Mouse (Mus musculus) limb, embryonic 14.5 days (tissue): Measurements from ENCODE around the gene Lamp1. TPM values are rescaled to one million over a fixed set of nuclear protein-coding genes. Genes with fewer than 3 reads are reported as not detected.

Experiments
- ATAC-seq: fragments of 200-750 bp; cut with Nextera tagmentation; 2 replicates; pipeline ENCODE4 v1.8.0; 2017; ENCODE audit warnings: low read depth, moderate number of reproducible peaks, moderate TSS enrichment; ENCODE audit not compliant: low FRiP score
- DNase-seq: peaks from one replicate; pipeline ENCODE4 v3.0.0-alpha.2; 2015; ENCODE audit warnings: low spot score
- H3K27ac ChIP-seq: fragments of 300-500 bp; sonication (generic); replicated peaks from 2 replicates; pipeline ENCODE4 v1.5.1; 2014; ENCODE audit warnings: low read depth, mild to moderate bottlenecking, low read length, moderate library complexity, mixed read lengths
- H3K27me3 ChIP-seq: fragments of 300-500 bp; sonication (generic); 2 replicates; pipeline ENCODE4 v1.6.1; 2014; ENCODE audit warnings: low read length, mixed read lengths; ENCODE audit not compliant: control insufficient read depth, insufficient read depth
- H3K36me3 ChIP-seq: fragments of 300-500 bp; sonication (generic); 2 replicates; pipeline ENCODE4 v1.6.1; 2014; ENCODE audit warnings: mild to moderate bottlenecking, low read length, moderate library complexity, mixed read lengths; ENCODE audit not compliant: control insufficient read depth, insufficient read depth
- H3K4me1 ChIP-seq: fragments of 300-500 bp; sonication (generic); 2 replicates; pipeline ENCODE4 v1.6.1; 2014; ENCODE audit warnings: antibody characterized with exemption, low read length, mixed read lengths; ENCODE audit not compliant: control insufficient read depth, insufficient read depth
- H3K4me2 ChIP-seq: fragments of 300-500 bp; sonication (generic); replicated peaks from 2 replicates; pipeline ENCODE4 v1.6.1; 2014; ENCODE audit warnings: low read depth, mild to moderate bottlenecking, low read length, moderate library complexity; ENCODE audit not compliant: severe bottlenecking
- H3K4me3 ChIP-seq: fragments of 300-500 bp; sonication (generic); replicated peaks from 2 replicates; pipeline ENCODE4 v1.5.1; 2014; ENCODE audit warnings: low read length
- H3K9ac ChIP-seq: fragments of 300-500 bp; sonication (generic); 2 replicates; pipeline ENCODE4 v1.6.1; 2014; ENCODE audit warnings: mild to moderate bottlenecking, low read depth, low read length, moderate library complexity; ENCODE audit not compliant: severe bottlenecking
- H3K9me3 ChIP-seq: fragments of 300-500 bp; sonication (generic); 2 replicates; pipeline ENCODE4 v1.6.1; 2016; ENCODE audit warnings: low read length; ENCODE audit not compliant: control insufficient read depth
- POLR2A ChIP-seq: fragments of 200-500 bp; IDR thresholded peaks from 2 replicates; pipeline ENCODE4 v1.8.0; 2012; ENCODE audit warnings: inconsistent platforms, mild to moderate bottlenecking, moderate library complexity, borderline replicate concordance; ENCODE audit not compliant: insufficient read depth, insufficient read length; ENCODE audit errors: extremely low read depth
- WGBS: fragments of 180-500 bp; shearing (Covaris S2); extraction: QIAGEN DNeasy Blood & Tissue Kit; methylation state at CpG from one replicate; pipeline ENCODE4 v1.1.7; 2014; 5-methylcytosine and 5-hydroxymethylcytosine counted together
- polyA plus RNA-seq, 2 experiments: library from polyadenylated mRNA; depleted of rRNA in 1 of 2; stranded (reverse) in 1 of 2; unstranded in 1 of 2; fragments of >200 nt; fragmentation: Nextera tagmentation in 1 of 2; extraction: Ambion mirVana in 1 of 2; gene quantifications; 2 replicates each; pipeline versions ENCODE4 v1.2.1 to v1.2.3; 2012 to 2014

The Lamp1 gene
- polyA plus RNA-seq (2012; rRNA removed), result 300 and 327 TPM in 2 replicates
- 335 and 337 TPM in 2 replicates for polyA plus RNA-seq (2014; fragmentation: Nextera tagmentation; extraction: Ambion mirVana)

GRCm38 (mm10) chr8:13158718-13159376 lies at the start of gene Lamp1:
Gene Lamp1 (plus strand): TSS chr8:13159161.
- DNase-seq (peak; percentile 100), ATAC-seq (peak; percentile 96)
- Histone ChIP-seq H3K27ac (peak within 1 kb of the TSS; percentile 67), H3K9ac (peak within 1 kb of the TSS; percentile 96), H3K4me2 (peak within 1 kb of the TSS; percentile 79), H3K4me1 (peaks cover 11% of the 10 kb centered on the region; the same call in 1 of the 2 replicates), H3K4me3 (peak within 1 kb of the TSS; percentile 99), H3K36me3 (no peaks in the 10 kb centered on the region), H3K27me3 (no peaks in the 10 kb centered on the region), H3K9me3 (no peaks in the 10 kb centered on the region)
- no peak for TF ChIP-seq POLR2A
- WGBS, result 2% methylated on average over 34 of the region's 50 CpGs

GRCm38 (mm10) chr8:13109416-13109960 lies 49.5 kb upstream of the Lamp1 start:
- Histone ChIP-seq H3K4me1 (0 out of 2 replicates have a peak, but pooled peaks cover 5% of the 10 kb centered on the region), H3K9ac (no peak overlapping the region), H3K4me2 (no peak overlapping the region), H3K27ac (no peak overlapping the region), H3K36me3 (peaks cover 15% of the 10 kb centered on the region), H3K4me3 (no peak overlapping the region), H3K9me3 (no peaks in the 10 kb centered on the region), H3K27me3 (no peaks in the 10 kb centered on the region)
- ATAC-seq (no peak), DNase-seq (peak; percentile 23)
- TF ChIP-seq POLR2A, result no peak
- WGBS, result 62% methylated on average over 1 of the region's 1 CpGs

GRCm38 (mm10) chr8:13111917-13112316 lies 47.0 kb upstream of the Lamp1 start:
- Histone ChIP-seq H3K4me2 (no peak overlapping the region), H3K4me1 (no peaks in the 10 kb centered on the region), H3K36me3 (peaks cover 26% of the 10 kb centered on the region), H3K9me3 (no peaks in the 10 kb centered on the region), H3K9ac (no peak overlapping the region), H3K27me3 (no peaks in the 10 kb centered on the region), H3K4me3 (no peak overlapping the region), H3K27ac (no peak overlapping the region)
- ATAC-seq (no peak), DNase-seq (no peak)
- no peak for TF ChIP-seq POLR2A
- WGBS, result 88% methylated on average over 11 of the region's 11 CpGs

- H3K27ac ChIP-seq, result no peak overlapping the region
- no peak overlapping the region for H3K4me3 ChIP-seq
- TF ChIP-seq POLR2A, result no peak
- WGBS, result 84% methylated on average over 4 of the region's 4 CpGs
- no peak overlapping the region for H3K4me2 ChIP-seq
- H3K9me3 ChIP-seq, result no peaks in the 10 kb centered on the region
- H3K9ac ChIP-seq, result no peak overlapping the region
- no peaks in the 10 kb centered on the region for H3K27me3 ChIP-seq
- H3K4me1 ChIP-seq, result no peaks in the 10 kb centered on the region
- H3K36me3 ChIP-seq, result peaks cover 30% of the 10 kb centered on the region
- ATAC-seq (no peak), DNase-seq (no peak)
Measured at GRCm38 (mm10) chr8:13113232-13113631, 45.7 kb upstream of the Lamp1 start.

- Histone ChIP-seq H3K9me3 (no peaks in the 10 kb centered on the region), H3K27ac (no peak overlapping the region), H3K36me3 (peaks cover 56% of the 10 kb centered on the region), H3K9ac (no peak overlapping the region), H3K4me1 (no peaks in the 10 kb centered on the region), H3K27me3 (no peaks in the 10 kb centered on the region), H3K4me3 (no peak overlapping the region), H3K4me2 (no peak overlapping the region)
- ATAC-seq (no peak), DNase-seq (no peak)
- 98% methylated on average over 2 of the region's 2 CpGs for WGBS
- TF ChIP-seq POLR2A, result no peak
Measured at GRCm38 (mm10) chr8:13117096-13117495, 41.9 kb upstream of the Lamp1 start.
